Mouse (Mus musculus): ENCODE data around the gene Ppp1r27.
"Not testable (repeated sequence)": the region's sequence is repeated elsewhere in the genome, so short reads cannot be mapped to it uniquely, and the experiment has no call there.

The Ppp1r27 gene

DNA sequence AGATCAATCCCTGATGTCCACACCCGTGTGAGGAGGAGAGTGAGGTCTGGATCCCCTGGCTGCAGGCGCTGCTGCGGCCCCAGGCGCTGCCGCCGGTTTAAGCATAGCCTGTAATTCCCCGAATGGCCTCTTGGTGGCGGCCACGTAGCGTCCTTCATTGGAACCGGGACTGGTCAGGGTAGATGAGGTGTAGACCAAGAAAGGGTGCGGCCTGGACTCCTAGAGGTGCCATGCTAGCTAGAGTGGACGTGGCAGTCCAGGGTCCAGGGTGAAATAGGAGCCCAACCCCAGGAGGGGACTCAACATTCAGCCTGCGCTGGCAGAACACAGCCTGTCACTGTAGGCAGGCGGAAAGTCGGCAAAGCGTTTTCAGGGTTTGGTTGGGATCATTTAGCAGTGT lies 35.3 kb downstream of the Ppp1r27 start:
- peak; percentile 85 to 90 for DNase-seq (ENCODE audit: low spot score in 2 of 2)

DNA sequence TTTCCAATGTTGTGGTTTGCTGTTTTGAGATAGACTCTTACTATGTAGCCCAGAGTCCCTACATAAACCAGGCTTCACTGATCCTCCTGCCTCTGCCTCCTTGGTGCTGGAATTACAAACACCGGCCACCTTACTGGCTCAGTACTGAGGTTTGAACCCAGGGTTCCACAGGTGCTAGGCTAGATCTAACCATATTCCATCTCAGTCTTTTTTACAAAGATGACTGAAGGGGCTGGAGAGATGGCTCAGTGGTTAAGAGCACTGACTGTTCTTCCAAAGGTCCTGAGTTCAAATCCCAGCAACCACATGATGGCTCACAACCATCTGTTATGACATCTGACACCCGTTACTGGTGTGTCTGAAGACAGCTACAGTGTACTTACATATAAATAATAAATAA lies 36.7 kb downstream of the Ppp1r27 start:
- DNase-seq (ENCODE audit: low spot score in 2 of 2) = not testable (repeated sequence)

- no peak for DNase-seq (ENCODE audit: low spot score in 2 of 2)
These were observed 38.0 kb downstream of the Ppp1r27 start for GRCm38 (mm10) chr11:120512790-120513453.

- DNase-seq (ENCODE audit: low spot score in 2 of 2) = peak in 1 of 2 experiments; percentile 35
These were observed 40.4 kb downstream of the Ppp1r27 start for GRCm38 (mm10) chr11:120510375-120511030.

DNA sequence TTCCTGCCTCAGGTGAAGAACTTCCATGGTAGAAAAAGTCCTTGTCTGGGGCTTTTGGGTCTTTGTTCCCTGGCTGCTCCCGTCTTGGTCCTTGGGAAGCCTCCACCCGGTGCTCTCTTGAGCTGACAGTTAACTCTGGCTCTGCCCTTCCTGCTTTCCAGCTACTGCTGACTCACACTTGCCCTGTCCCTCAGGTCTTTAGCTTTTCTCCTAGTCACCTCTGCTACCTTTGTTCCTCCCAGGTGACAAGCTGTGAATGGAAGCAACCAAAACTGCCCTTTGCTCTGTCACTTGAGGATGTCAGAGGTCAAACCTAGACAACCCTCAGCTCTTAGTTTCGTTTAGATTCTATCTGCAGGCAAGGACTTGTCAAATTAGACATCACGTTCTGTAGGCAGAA lies 41.0 kb downstream of the Ppp1r27 start:
- DNase-seq (ENCODE audit: low spot score in 2 of 2) = no peak

GRCm38 (mm10) chr11:120508290-120508870 lies 42.6 kb downstream of the Ppp1r27 start:
- DNase-seq (ENCODE audit: low spot score in 2 of 2) = no peak

DNA sequence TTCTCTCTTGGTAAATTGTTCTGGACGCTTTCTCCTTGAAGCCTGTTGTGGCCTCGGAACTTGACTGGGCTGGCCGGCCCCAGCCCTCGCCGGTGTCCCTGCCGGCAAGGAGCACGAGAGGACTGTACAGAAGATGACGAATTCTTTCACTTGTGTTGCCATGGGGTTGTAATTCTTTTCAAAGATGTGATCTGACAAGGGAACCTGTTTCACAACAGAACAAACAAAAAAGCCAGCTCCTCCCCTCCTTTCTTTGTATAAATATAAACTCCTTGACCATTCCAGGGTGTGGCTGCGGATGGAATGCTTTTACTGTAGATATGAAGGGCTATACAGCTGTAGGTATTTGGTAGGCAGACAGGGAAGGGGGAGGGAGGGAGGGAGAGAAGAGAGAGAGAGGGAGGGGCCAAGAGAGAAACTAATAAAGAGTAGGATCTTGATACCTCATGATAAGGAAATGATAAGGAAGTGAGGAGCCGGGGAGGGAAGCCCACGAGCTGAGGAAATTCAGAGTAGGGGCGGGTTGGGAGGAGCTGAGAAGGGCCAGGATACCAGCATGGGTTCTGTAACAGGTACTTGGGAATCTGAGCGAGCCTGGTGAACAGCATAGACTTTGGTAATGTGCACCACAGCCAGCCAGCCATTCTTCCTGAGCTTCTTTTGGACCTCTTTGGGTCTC lies 43.2 kb downstream of the Ppp1r27 start:
- DNase-seq (ENCODE audit: low spot score in 2 of 2) = no peak

- DNase-seq (ENCODE audit: low spot score in 2 of 2) = no peak
These were observed 44.0 kb downstream of the Ppp1r27 start for GRCm38 (mm10) chr11:120506899-120507298.

DNA sequence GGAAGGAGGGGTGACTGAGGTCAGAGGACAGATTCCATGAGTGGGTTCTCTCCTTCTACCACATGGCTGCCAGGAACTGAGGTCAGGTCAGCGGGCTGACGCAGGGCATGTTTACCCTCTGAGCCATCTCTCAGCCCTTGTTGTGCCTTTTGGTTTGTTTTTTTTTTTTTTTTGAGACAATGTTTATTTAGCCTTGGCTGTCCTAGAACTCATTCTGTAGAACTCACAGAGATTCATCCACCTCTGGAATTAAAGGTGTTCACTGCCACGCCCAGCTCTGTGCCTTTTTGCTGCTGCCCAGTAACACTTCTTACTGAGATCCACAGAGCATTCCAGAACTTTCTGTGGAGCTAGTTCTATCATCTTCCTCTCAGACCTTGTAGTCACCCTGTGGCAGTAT lies 45.3 kb downstream of the Ppp1r27 start:
- no peak for DNase-seq (ENCODE audit: low spot score in 2 of 2)

GRCm38 (mm10) chr11:120501701-120502100 lies 49.2 kb downstream of the Ppp1r27 start:
- DNase-seq (ENCODE audit: low spot score in 2 of 2) = no peak

DNA sequence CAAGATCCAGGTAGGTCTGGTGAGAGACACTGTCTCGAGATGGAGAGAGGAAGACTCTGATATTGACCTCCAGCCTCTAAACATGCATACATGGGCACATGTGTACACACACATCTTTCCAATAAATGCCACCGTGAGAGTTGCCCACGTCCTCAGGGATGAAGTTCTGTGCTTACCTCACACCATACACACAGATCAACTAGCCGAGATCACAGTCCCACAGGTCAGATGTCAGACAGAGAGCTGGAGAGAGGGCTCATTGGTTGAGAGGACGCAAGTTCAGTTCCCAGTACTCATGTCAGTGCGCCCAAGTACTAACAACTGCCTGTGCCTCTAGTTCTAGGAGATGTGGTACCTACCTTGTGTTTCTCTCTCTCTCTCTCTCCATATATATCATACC lies 49.9 kb downstream of the Ppp1r27 start:
- DNase-seq (ENCODE audit: low spot score in 2 of 2) = no peak

GRCm38 (mm10) chr11:120500357-120500756 lies 50.6 kb downstream of the Ppp1r27 start:
- no peak for DNase-seq (ENCODE audit: low spot score in 2 of 2)

All from spleen, postnatal 10 days (tissue).